Mouse (Mus musculus): ENCODE data around the gene Slc20a1. TPM values are rescaled to one million over a fixed set of nuclear protein-coding genes. Genes with fewer than 3 reads are reported as not detected.

Gene Slc20a1
- 45.3 and 58.7 TPM in 2 replicates for polyA plus RNA-seq (2012; rRNA removed)

GRCm38 (mm10) chr2:129198436-129199327, at the start of gene Slc20a1:
Slc20a1 (plus strand) TSS chr2:129198764.

Other genes with a start within 250 kb of the Slc20a1 start
- 0.52 and 0.65 TPM in 2 replicates for gene Zc3h6, start 231.4 kb upstream of the Slc20a1 start, polyA plus RNA-seq (2012; rRNA removed)
- gene Gm10762, start 231.0 kb upstream of the Slc20a1 start, polyA plus RNA-seq (2012; rRNA removed): 1.7 and 2.0 TPM in 2 replicates
- gene Vinac1, start 150.6 kb upstream of the Slc20a1 start, polyA plus RNA-seq (2012; rRNA removed): 0.01 and 0.03 TPM in 2 replicates
- gene Ttl, start 132.8 kb upstream of the Slc20a1 start, polyA plus RNA-seq (2012; rRNA removed): 1.2 TPM in 2 replicates
- gene Polr1b, start 97.8 kb upstream of the Slc20a1 start, polyA plus RNA-seq (2012; rRNA removed): 12.2 and 14.8 TPM in 2 replicates
- 8.1 and 8.8 TPM in 2 replicates for gene Chchd5, start 69.1 kb upstream of the Slc20a1 start, polyA plus RNA-seq (2012; rRNA removed)
- 9.3 and 13.5 TPM in 2 replicates for gene Ckap2l, start 98.4 kb downstream of the Slc20a1 start, polyA plus RNA-seq (2012; rRNA removed)
- gene Il1a, start 111.2 kb downstream of the Slc20a1 start, polyA plus RNA-seq (2012; rRNA removed): 3.1 and 3.2 TPM in 2 replicates
- gene Il1b, start 172.4 kb downstream of the Slc20a1 start, polyA plus RNA-seq (2012; rRNA removed): 0.15 and 0.22 TPM in 2 replicates